Mouse (Mus musculus) intestine, postnatal 0 days (tissue): Measurements from ENCODE around the gene Slc22a1. TPM values are rescaled to one million over a fixed set of nuclear protein-coding genes. Genes with fewer than 3 reads are reported as not detected.
A peak's percentile ranks its signal among the peaks of the same experiment; 100 is the strongest.

ENCODE experiments used
- ATAC-seq: fragments of 200-750 bp; cut with Nextera tagmentation; 2 replicates; pipeline ENCODE4 v1.8.0; 2017; ENCODE audit warnings: mild to moderate bottlenecking, moderate TSS enrichment, moderate library complexity
- H3K27ac ChIP-seq: fragments of 300-500 bp; sonication (generic); 2 replicates; pipeline ENCODE4 v1.5.1; 2014; ENCODE audit warnings: mild to moderate bottlenecking, low read depth, low read length, moderate library complexity
- H3K27me3 ChIP-seq: fragments of 300-500 bp; sonication (generic); replicated peaks from 2 replicates; pipeline ENCODE4 v1.6.1; 2014; ENCODE audit warnings: low read length, mixed read lengths; ENCODE audit not compliant: control insufficient read depth, insufficient read depth
- H3K36me3 ChIP-seq: fragments of 300-500 bp; sonication (generic); 2 replicates; pipeline ENCODE4 v1.6.1; 2014; ENCODE audit warnings: mild to moderate bottlenecking, moderate library complexity; ENCODE audit not compliant: control insufficient read depth, insufficient read depth
- H3K4me1 ChIP-seq: fragments of 300-500 bp; sonication (generic); replicated peaks from 2 replicates; pipeline ENCODE4 v1.6.1; 2014; ENCODE audit warnings: antibody characterized with exemption, low read length, mixed read lengths; ENCODE audit not compliant: control insufficient read depth, insufficient read depth
- H3K4me2 ChIP-seq: fragments of 300-500 bp; sonication (generic); replicated peaks from 2 replicates; pipeline ENCODE4 v1.6.1; 2014; ENCODE audit warnings: low read depth, mild to moderate bottlenecking, moderate library complexity
- H3K4me3 ChIP-seq: fragments of 300-500 bp; sonication (generic); 2 replicates; pipeline ENCODE4 v1.5.1; 2014; ENCODE audit warnings: low read depth, low read length
- H3K9ac ChIP-seq: fragments of 300-500 bp; sonication (generic); 2 replicates; pipeline ENCODE4 v1.6.1; 2014; ENCODE audit warnings: mild to moderate bottlenecking, low read depth, low read length
- H3K9me3 ChIP-seq: fragments of 300-500 bp; sonication (generic); 2 replicates; pipeline ENCODE4 v1.6.1; 2016; ENCODE audit warnings: mixed run types; ENCODE audit not compliant: control insufficient read depth
- CTCF ChIP-seq: sonication (generic); IDR thresholded peaks from 2 replicates; pipeline ENCODE4 v1.5.1; 2016; ENCODE audit warnings: low read depth, mild to moderate bottlenecking, control low read depth, antibody characterized with exemption, moderate library complexity
- WGBS: fragments of 180-500 bp; shearing (Covaris S2); extraction: QIAGEN DNeasy Blood & Tissue Kit; methylation state at CpG from one replicate; pipeline ENCODE4 v1.1.7; 2014; 5-methylcytosine and 5-hydroxymethylcytosine counted together
- polyA plus RNA-seq: library from polyadenylated mRNA; unstranded; fragments of >200 nt; fragmentation: Nextera tagmentation; extraction: Ambion mirVana; gene quantifications from 2 replicates; pipeline ENCODE4 v1.2.1, GENCODE M21; 2015

The Slc22a1 gene
- 2.1 and 3.1 TPM in 2 replicates for polyA plus RNA-seq

DNA sequence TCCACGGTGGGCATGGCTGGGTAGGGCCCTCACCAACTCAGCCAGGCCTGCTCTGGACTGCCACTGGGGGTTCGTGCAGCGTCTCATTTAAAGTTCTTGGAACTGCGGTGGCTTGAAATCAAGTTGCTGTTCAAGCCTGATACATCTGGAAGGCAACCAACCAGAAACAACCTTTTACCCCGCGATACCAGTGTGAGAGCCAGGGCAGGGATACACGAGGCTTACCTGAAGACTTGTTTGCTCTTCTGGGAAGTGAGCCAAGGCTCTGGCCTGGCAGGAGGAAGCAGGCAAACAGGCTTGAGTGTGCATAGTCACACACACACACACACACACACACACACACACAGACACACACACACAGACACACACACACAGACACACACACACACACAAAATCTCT lies at the start of gene Slc22a1:
Gene Slc22a1, minus strand, starts transcription at position 184 of the 400 bp plus-strand sequence.
- 0 out of 2 replicates have a peak, but pooled peaks have one; percentile 14 for ATAC-seq
- Histone ChIP-seq H3K36me3 (no peaks in the 10 kb centered on the region), H3K4me2 (no peak within 1 kb of the TSS), H3K4me3 (no peak within 1 kb of the TSS), H3K9me3 (peaks cover 3% of the 10 kb centered on the region; the same call in 1 of the 2 replicates), H3K4me1 (no peaks in the 10 kb centered on the region; the same call in none of the 2 replicates), H3K9ac (no peak within 1 kb of the TSS), H3K27me3 (no peaks in the 10 kb centered on the region), H3K27ac (no peak within 1 kb of the TSS)
- no peak for TF ChIP-seq CTCF
- 63% methylated on average over 7 of the region's 7 CpGs for WGBS

DNA sequence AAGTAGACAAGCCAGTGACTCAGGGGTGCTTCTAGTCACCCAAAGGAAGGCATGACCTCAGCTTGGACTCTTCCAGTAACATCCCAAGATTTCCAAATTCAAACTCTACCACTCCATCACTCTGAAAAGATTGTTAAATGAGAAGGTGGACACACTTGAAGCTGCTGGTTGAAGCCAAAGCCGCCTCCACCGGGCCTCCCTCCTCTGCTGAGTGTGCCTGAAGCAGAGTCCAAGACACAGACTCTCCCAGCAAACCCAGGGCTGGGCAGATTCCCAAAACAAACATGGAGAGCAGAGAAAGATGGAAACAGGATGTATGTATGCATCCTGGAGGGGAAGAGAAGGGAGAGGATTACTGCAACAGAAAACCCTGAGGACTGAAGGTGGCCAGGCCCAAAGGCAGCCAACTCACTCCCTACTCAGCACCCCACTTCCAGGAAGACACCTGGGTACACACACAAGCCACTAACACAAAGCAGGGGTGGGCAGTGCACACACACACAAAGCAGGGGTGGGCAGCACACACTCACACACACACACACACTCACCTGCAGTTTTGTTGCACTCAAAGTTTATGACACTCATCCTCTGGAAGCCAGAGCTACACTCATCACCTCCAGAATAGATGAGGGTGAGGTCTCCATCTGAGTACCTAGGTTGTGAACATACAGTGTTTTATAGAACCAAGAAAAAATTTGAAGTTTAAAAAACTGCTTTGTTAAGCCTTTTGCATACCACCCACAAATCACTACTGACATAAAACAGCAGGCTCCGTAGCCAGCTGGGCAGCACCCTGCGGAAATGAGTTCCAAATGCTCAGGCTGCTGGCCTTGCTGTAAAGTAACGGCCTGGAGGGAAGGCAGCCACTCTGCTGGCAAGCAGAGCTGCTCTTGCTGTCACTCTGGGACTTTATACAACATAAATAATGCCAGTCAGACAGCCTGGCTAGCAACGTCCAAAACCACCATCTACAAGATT lies 49.4 kb upstream of the Slc22a1 start:
- Histone ChIP-seq H3K27ac (peak overlapping the region; percentile 78), H3K9me3 (no peaks in the 10 kb centered on the region), H3K27me3 (no peaks in the 10 kb centered on the region), H3K9ac (no peak overlapping the region), H3K4me3 (no peak overlapping the region), H3K4me2 (no peak overlapping the region), H3K4me1 (peaks cover 32% of the 10 kb centered on the region), H3K36me3 (peaks cover 20% of the 10 kb centered on the region; the same call in 1 of the 2 replicates)
- ATAC-seq = no peak
- no peak for TF ChIP-seq CTCF
- WGBS = 32% methylated on average over 6 of the region's 6 CpGs

DNA sequence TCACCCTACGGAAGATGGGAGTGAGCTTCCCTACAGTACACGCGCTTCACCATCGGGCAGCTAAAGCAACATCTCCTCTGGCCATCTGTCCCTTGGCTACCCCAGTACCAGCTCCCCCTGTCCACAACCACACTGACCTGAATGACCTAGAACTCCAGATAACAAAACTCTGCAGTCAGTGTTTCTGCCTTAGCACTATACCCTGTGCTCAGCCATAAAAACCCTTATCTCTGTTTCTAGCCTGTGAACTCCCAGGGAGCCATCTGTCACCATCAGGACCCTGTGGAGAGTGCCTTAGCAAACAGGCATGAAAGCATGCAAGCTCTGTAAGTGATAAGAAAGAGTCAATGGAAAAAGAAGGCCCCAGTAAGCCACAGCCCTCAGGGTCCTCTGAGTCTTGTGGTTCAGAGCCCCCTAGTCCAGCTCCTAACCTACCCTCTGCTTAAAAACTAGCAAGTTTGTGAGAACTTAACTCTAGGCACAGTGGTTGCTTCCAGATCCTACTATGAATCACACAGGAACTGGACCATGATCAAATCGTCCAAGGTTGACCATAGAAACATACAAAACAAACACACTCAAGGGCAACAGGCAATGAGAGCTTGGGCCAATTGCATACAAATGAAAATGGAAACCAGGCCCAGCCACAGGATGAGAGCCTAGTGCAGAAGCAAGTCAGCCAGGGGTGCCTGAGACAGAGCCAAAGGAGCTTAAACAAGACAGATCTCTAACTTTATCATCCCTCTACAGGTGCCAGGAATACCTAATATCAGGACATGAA lies 48.5 kb upstream of the Slc22a1 start:
- H3K36me3 ChIP-seq = peaks cover 28% of the 10 kb centered on the region; the same call in 1 of the 2 replicates
- H3K4me2 ChIP-seq = no peak overlapping the region
- peak overlapping the region; percentile 65 for H3K27ac ChIP-seq
- WGBS = 50% methylated on average over 5 of the region's 5 CpGs
- no peaks in the 10 kb centered on the region for H3K27me3 ChIP-seq
- no peak for TF ChIP-seq CTCF
- peak; percentile 83 for ATAC-seq
- H3K9me3 ChIP-seq = no peaks in the 10 kb centered on the region
- no peak overlapping the region for H3K4me3 ChIP-seq
- H3K9ac ChIP-seq = no peak overlapping the region
- peaks cover 32% of the 10 kb centered on the region for H3K4me1 ChIP-seq

DNA sequence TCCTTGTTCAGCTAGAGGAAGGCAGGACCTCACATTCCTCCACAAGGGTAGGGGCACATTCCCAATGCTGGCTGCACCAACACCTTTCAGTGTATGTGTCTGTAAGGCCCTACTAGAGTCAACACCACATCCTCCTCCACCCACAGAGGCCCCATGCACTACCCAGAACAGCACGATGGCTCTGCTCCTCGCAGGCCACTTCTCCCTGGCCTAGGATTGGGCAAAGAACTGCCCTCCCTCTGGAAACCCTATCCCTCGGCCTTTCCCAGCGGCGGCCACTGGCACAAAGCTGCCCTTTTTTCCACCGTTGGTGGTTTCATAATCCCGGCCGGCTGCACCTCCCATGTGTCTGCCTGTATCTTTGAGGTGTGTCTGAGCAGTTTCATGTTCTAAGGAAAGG lies 47.0 kb upstream of the Slc22a1 start:
- ATAC-seq = 0 out of 2 replicates have a peak, but pooled peaks have one; percentile 28
- WGBS = 31% methylated on average over 8 of the region's 8 CpGs
- Histone ChIP-seq H3K4me2 (no peak overlapping the region), H3K4me3 (no peak overlapping the region), H3K9ac (no peak overlapping the region), H3K27ac (peak overlapping the region; percentile 70), H3K27me3 (no peaks in the 10 kb centered on the region), H3K4me1 (peaks cover 32% of the 10 kb centered on the region), H3K36me3 (peaks cover 24% of the 10 kb centered on the region; the same call in 1 of the 2 replicates), H3K9me3 (no peaks in the 10 kb centered on the region)
- no peak for TF ChIP-seq CTCF

DNA sequence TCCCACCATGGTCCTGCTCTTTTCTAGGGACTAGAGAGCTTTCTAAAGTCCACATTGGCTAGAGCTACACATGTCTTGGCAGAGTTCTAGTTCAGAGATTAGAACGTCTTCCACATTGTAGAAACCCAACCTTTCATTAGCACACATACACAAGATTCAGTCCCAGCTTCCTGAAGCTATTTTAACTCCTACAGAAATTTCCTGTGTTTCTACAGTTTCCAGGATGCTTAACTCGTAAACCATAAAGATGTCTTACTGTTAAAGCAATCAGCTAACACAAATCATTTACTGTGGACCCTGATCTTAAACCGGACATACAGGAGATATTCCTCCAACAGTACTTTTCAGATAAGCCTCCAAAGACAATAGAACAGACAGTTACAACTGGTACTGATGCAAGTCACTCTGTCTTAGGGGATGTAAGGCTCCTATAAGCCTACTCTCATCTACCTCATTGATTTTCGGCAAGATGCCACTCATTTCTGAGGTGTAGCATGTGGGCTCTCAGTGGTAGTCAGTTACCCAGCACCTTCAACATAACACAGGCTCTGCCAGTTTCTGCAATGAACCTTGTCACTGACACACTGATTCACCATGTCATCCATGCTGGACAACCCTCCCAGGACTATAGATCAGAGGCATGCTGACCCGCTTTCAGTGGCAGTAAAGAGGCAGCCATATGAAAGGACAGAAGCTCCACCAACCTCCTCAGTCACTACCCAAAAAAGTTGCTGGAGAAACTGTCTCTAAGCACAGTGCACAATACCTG lies 45.7 kb upstream of the Slc22a1 start:
- 58% methylated on average over 5 of the region's 5 CpGs for WGBS
- H3K4me1 ChIP-seq = peaks cover 32% of the 10 kb centered on the region
- no peak for ATAC-seq
- H3K4me3 ChIP-seq = no peak overlapping the region
- no peak overlapping the region for H3K4me2 ChIP-seq
- peaks cover 37% of the 10 kb centered on the region for H3K36me3 ChIP-seq
- H3K9ac ChIP-seq = no peak overlapping the region
- no peak for TF ChIP-seq CTCF
- H3K27ac ChIP-seq = no peak overlapping the region; the same call in 1 of the 2 replicates
- H3K9me3 ChIP-seq = no peaks in the 10 kb centered on the region
- no peaks in the 10 kb centered on the region for H3K27me3 ChIP-seq
